In genomic region chr4:107367567-107368314, GRCm38 (mm10) we compare ENCODE assay signal across 8 mouse cellular contexts. TPM values are rescaled to one million over a fixed set of nuclear protein-coding genes. Genes with fewer than 3 reads are reported as not detected.
DNase-seq lines count a peak whose midpoint lies in the region; ATAC-seq and TF ChIP-seq lines count a peak whose summit lies in the region.

TSS of gene Ndc1 (plus strand) at chr4:107367784.

- TF ChIP-seq CTCF in MEL (IDR thresholded peaks at IDR 0.05 in 2 of 3, conservative IDR thresholded peaks at IDR 0.05 in 1 of 3; ENCODE audit: control insufficient read depth in 1 of 3, insufficient read depth in 1 of 3, low read depth in 2 of 3, low read length in 3 of 3, poor library complexity in 1 of 3, severe bottlenecking in 1 of 3): no peak
- TF ChIP-seq CTCF in cerebellum, adult 2 months (IDR thresholded peaks at IDR 0.05; ENCODE audit: borderline replicate concordance, insufficient read depth, low read depth, low read length): no peak

- peak within 1 kb of the TSS; percentile 92 for H3K9ac ChIP-seq in MEL (ENCODE audit: control insufficient read depth, low read depth, low read length, poor library complexity, severe bottlenecking)
- H3K9ac ChIP-seq in lung, embryonic 16.5 days (ENCODE audit: low read length): peak within 1 kb of the TSS; percentile 89

- H3K79me2 ChIP-seq in MEL (ENCODE audit: control insufficient read depth, insufficient read depth, low read length, poor library complexity): peaks cover 17% of the 10 kb centered on the region

- H3K27me3 ChIP-seq in MEL (ENCODE audit: control insufficient read depth in 1 of 2, insufficient read depth in 2 of 2, low read length in 2 of 2): no peaks in the 10 kb centered on the region
- H3K27me3 ChIP-seq in cerebellum, adult 2 months (ENCODE audit: control insufficient read depth, insufficient read depth, low read length): no peaks in the 10 kb centered on the region
- H3K27me3 ChIP-seq in lung, embryonic 16.5 days (ENCODE audit: control insufficient read depth, insufficient read depth, low read depth, low read length): no peaks in the 10 kb centered on the region

- H3K4me1 ChIP-seq in MEL (ENCODE audit: control insufficient read depth in 1 of 2, insufficient read depth in 2 of 2, low read length in 2 of 2): peaks cover 0 to 5% of the 10 kb centered on the region in 2 experiments; a peak in 1 of 4 replicates
- no peaks in the 10 kb centered on the region for H3K4me1 ChIP-seq in cerebellum, adult 2 months (ENCODE audit: control insufficient read depth, insufficient read depth, low read length)
- H3K4me1 ChIP-seq in lung, embryonic 16.5 days (replicated peaks; ENCODE audit: control insufficient read depth, insufficient read depth, low read length): peaks cover 9% of the 10 kb centered on the region; the same call in 1 of the 2 replicates

- H3K4me3 ChIP-seq in MEL (ENCODE audit: control insufficient read depth in 1 of 2, insufficient read depth in 1 of 2, low read depth in 2 of 2, low read length in 2 of 2): peak within 1 kb of the TSS; percentile 75 to 97
- peak within 1 kb of the TSS; percentile 96 for H3K4me3 ChIP-seq in cerebellum, adult 2 months (replicated peaks; ENCODE audit: insufficient read depth, low read depth, low read length)
- peak within 1 kb of the TSS; percentile 93 for H3K4me3 ChIP-seq in lung, embryonic 16.5 days (ENCODE audit: low read length)

- peak; percentile 90 to 95 for ATAC-seq in hematopoietic stem cell, adult 5-6 weeks (replicated peaks in 1 of 2; ENCODE audit: insufficient read depth in 1 of 2, low FRiP score in 2 of 2, low TSS enrichment in 1 of 2, low read depth in 1 of 2, poor library complexity in 2 of 2, severe bottlenecking in 2 of 2)
- peak; percentile 99 for ATAC-seq in lung, embryonic 16.5 days (ENCODE audit: low read depth)

- H3K36me3 ChIP-seq in MEL (ENCODE audit: control insufficient read depth in 1 of 2, insufficient read depth in 2 of 2, low read length in 2 of 2): peaks cover 15 to 17% of the 10 kb centered on the region in 2 experiments
- H3K36me3 ChIP-seq in lung, embryonic 16.5 days (ENCODE audit: control insufficient read depth, insufficient read depth, low read length): peaks cover 8% of the 10 kb centered on the region; the same call in 1 of the 2 replicates

- TF ChIP-seq RAD21 in MEL (IDR thresholded peaks at IDR 0.05; ENCODE audit: low read depth, low read length): no peak

- peak within 1 kb of the TSS; percentile 82 for H3K27ac ChIP-seq in MEL (ENCODE audit: control insufficient read depth, low read depth, low read length)
- H3K27ac ChIP-seq in cerebellum, adult 2 months (ENCODE audit: insufficient read depth, low read length): peak within 1 kb of the TSS; percentile 79
- peak within 1 kb of the TSS; percentile 89 for H3K27ac ChIP-seq in lung, embryonic 16.5 days (ENCODE audit: low read length)

- peak; percentile 86 to 98 for TF ChIP-seq POLR2A in MEL (IDR thresholded peaks at IDR 0.05; ENCODE audit: control insufficient read depth in 1 of 2, insufficient read depth in 1 of 2, low read depth in 1 of 2, low read length in 2 of 2, poor library complexity in 1 of 2)
- no peak for TF ChIP-seq POLR2A in cerebellum, adult 2 months (IDR thresholded peaks at IDR 0.05; ENCODE audit: borderline replicate concordance, insufficient read depth, low read length)

- H3K4me2 ChIP-seq in lung, embryonic 16.5 days (ENCODE audit: low read depth, low read length): peak within 1 kb of the TSS; percentile 78

- peak; percentile 97 for DNase-seq in MEL (ENCODE audit: low read depth, low spot score)
- peak; percentile 85 to 88 for DNase-seq in cerebellum, adult 2 months
- DNase-seq in forelimb bud, embryonic 11.5 days (ENCODE audit: low read depth, low spot score): peak; percentile 88
- DNase-seq in layer of hippocampus, adult 9-10 months (ENCODE audit: low spot score): peak; percentile 72
- peak; percentile 83 for DNase-seq in ovary, postnatal 10 days (ENCODE audit: low spot score)
- peak; percentile 76 to 78 for DNase-seq in thymus, postnatal 10 days (ENCODE audit: low spot score in 2 of 2)

- no peak for TF ChIP-seq EP300 in MEL (IDR thresholded peaks at IDR 0.05; ENCODE audit: low read depth in 1 of 2, low read length in 2 of 2)

- H3K9me3 ChIP-seq in MEL (replicated peaks; ENCODE audit: insufficient read depth, low read length): no peaks in the 10 kb centered on the region
- H3K9me3 ChIP-seq in lung, embryonic 16.5 days (ENCODE audit: control insufficient read depth, low read length): no peaks in the 10 kb centered on the region

- WGBS in cerebellum, adult 2 months: under 1% methylated on average over 51 of the region's 51 CpGs
- under 1% methylated on average over 51 of the region's 51 CpGs for WGBS in lung, embryonic 16.5 days

TF ChIP-seq in MEL, 35 proteins besides CTCF, POLR2A, EP300 and RAD21:
- TF ChIP-seq MEF2A (IDR thresholded peaks at IDR 0.05; ENCODE audit: extremely low read depth, insufficient replicate concordance, low read depth, low read length, poor library complexity, severe bottlenecking) (0 out of 2 replicates have a peak, but pooled peaks have one; percentile 14), KAT2A (conservative IDR thresholded peaks at IDR 0.05; ENCODE audit: low read depth, low read length) (peak; percentile 94), ELF1 (IDR thresholded peaks at IDR 0.05; ENCODE audit: low read depth, low read length) (0 out of 2 replicates have a peak, but pooled peaks have one; percentile 46), SIN3A (IDR thresholded peaks at IDR 0.05; ENCODE audit: low read length) (peak; percentile 95), E2F4 (IDR thresholded peaks at IDR 0.05; ENCODE audit: borderline replicate concordance, low read depth, low read length) (peak; percentile 76; the same call in 1 of the 2 replicates), MAZ (IDR thresholded peaks at IDR 0.05; ENCODE audit: low read depth, low read length) (peak; percentile 77; the same call in 1 of the 2 replicates), TCF12 (IDR thresholded peaks at IDR 0.05; ENCODE audit: low read depth, low read length) (peak; percentile 59; the same call in 1 of the 2 replicates), GATA1 (IDR thresholded peaks at IDR 0.05; ENCODE audit: low read depth, low read length) (no peak), CHD1 (IDR thresholded peaks at IDR 0.05; ENCODE audit: low read depth, low read length) (no peak), MYC (IDR thresholded peaks at IDR 0.05; ENCODE audit: low read depth, low read length) (peak; percentile 82; the same call in 1 of the 2 replicates), MXI1 (IDR thresholded peaks at IDR 0.05; ENCODE audit: low read depth, low read length) (peak; percentile 91), HCFC1 (IDR thresholded peaks at IDR 0.05; ENCODE audit: low read depth, low read length) (peak; percentile 98), MAX (IDR thresholded peaks at IDR 0.05; ENCODE audit: low read length) (peak; percentile 99), ZNF384 (IDR thresholded peaks at IDR 0.05; ENCODE audit: low read depth, low read length) (no peak), POLR2AphosphoS2 (IDR thresholded peaks at IDR 0.05; ENCODE audit: low read length) (peak; percentile 67; the same call in 1 of the 2 replicates), TBP (IDR thresholded peaks at IDR 0.05; ENCODE audit: low read depth, low read length) (peak; percentile 33; the same call in 1 of the 2 replicates), NRF1 (IDR thresholded peaks at IDR 0.05; ENCODE audit: insufficient read depth, low read depth, low read length, poor library complexity, severe bottlenecking) (0 out of 2 replicates have a peak, but pooled peaks have one; percentile 26), ZC3H11A (IDR thresholded peaks at IDR 0.05; ENCODE audit: low read depth, low read length) (no peak), ZMIZ1 (IDR thresholded peaks at IDR 0.05; ENCODE audit: low read depth, low read length) (peak; percentile 37; the same call in 1 of the 2 replicates), MAFK (IDR thresholded peaks at IDR 0.05; ENCODE audit: borderline replicate concordance, low read depth, low read length) (no peak), NELFE (IDR thresholded peaks at IDR 0.05; ENCODE audit: low read depth, low read length) (peak; percentile 85), ETS1 (IDR thresholded peaks at IDR 0.05; ENCODE audit: low read depth, low read length) (no peak)

RNA-seq across cellular contexts. Expression of gene Ndc1, which starts in this region (rescaled TPM):
- total RNA-seq in MEL (2012; rRNA removed): 44.7 and 54.0 TPM in 2 replicates
- 100 to 1,000 TPM in 1 of 2 experiments, 10 to 100 TPM in 1; 57.2 to 274 TPM for polyA plus RNA-seq in MEL (2012; ENCODE audit: insufficient read depth in 1 of 2, insufficient read length in 2 of 2, low read depth in 1 of 2, low replicate concordance in 2 of 2, missing spikeins in 1 of 2)
- polyA plus RNA-seq in cerebellum, adult 2 months (2012; rRNA removed): 13.2 and 16.1 TPM in 2 replicates
- 33.0 and 45.3 TPM in 2 replicates for total RNA-seq in hematopoietic stem cell, adult 5-6 weeks (2017)
- 31.2 and 34.8 TPM in 2 replicates for polyA plus RNA-seq in lung, embryonic 16.5 days (2015; fragmentation: Nextera tagmentation; extraction: Ambion mirVana)

Comparison
In these comparisons a context has a peak if more than half of its experiments do, and no peak if none do; other contexts are left out.
1. Peak in every context shown above with its lines: DNase-seq, ATAC-seq, H3K4me3 ChIP-seq and H3K27ac ChIP-seq.